Mouse (Mus musculus) T-cell, adult 2 months (primary cell): ENCODE measurements around the gene Pih1d3.

Experiments
- DNase-seq: peaks from one replicate; pipeline ENCODE4 v3.0.0; 2022; ENCODE audit warnings: low spot score

Gene Pih1d3

GRCm38 (mm10) chr1:31222564-31222963 is at the start of gene Pih1d3, which contains the start of gene 4931428L18Rik:
Gene Pih1d3, plus strand, starts transcription at chr1:31222838.
Gene 4931428L18Rik, minus strand, starts transcription at chr1:31222684.
- no peak for DNase-seq

- no peak for DNase-seq
Observed at GRCm38 (mm10) chr1:31175401-31175800, 47.2 kb upstream of the Pih1d3 start.

GRCm38 (mm10) chr1:31176101-31176500 is 46.5 kb upstream of the Pih1d3 start, which contains the start of gene Lgsn:
Gene Lgsn, plus strand, starts transcription at chr1:31176401.
- DNase-seq = no peak

- no peak for DNase-seq
Observed at GRCm38 (mm10) chr1:31178264-31178663, 44.4 kb upstream of the Pih1d3 start.

- no peak for DNase-seq
Observed at GRCm38 (mm10) chr1:31190237-31190866, 32.3 kb upstream of the Pih1d3 start.

GRCm38 (mm10) chr1:31195633-31196032 is 27.0 kb upstream of the Pih1d3 start:
- no peak for DNase-seq

- DNase-seq = no peak
Observed at GRCm38 (mm10) chr1:31196959-31197358, 25.7 kb upstream of the Pih1d3 start.

GRCm38 (mm10) chr1:31203771-31204170 is 18.9 kb upstream of the Pih1d3 start:
- no peak for DNase-seq

GRCm38 (mm10) chr1:31205346-31205745 is 17.3 kb upstream of the Pih1d3 start:
- DNase-seq = no peak

- no peak for DNase-seq
Observed at GRCm38 (mm10) chr1:31205770-31206169, 16.9 kb upstream of the Pih1d3 start.

- no peak for DNase-seq
Observed at GRCm38 (mm10) chr1:31210144-31210543, 12.5 kb upstream of the Pih1d3 start.

- DNase-seq = no peak
Observed at GRCm38 (mm10) chr1:31214831-31215230, 7.8 kb upstream of the Pih1d3 start.

GRCm38 (mm10) chr1:31220599-31221250 is 1.9 kb upstream of the Pih1d3 start:
- no peak for DNase-seq

GRCm38 (mm10) chr1:31233319-31234036 is 10.8 kb downstream of the Pih1d3 start:
- no peak for DNase-seq

GRCm38 (mm10) chr1:31260218-31260923 is 37.7 kb downstream of the Pih1d3 start:
- DNase-seq = no peak
